Mouse (Mus musculus) lung, embryonic 16.5 days (tissue): ENCODE data around the gene Cish. TPM values are rescaled to one million over a fixed set of nuclear protein-coding genes. Genes with fewer than 3 reads are reported as not detected.

Experiments used
- ATAC-seq: fragments of 200-750 bp; cut with Nextera tagmentation; 2 replicates; pipeline ENCODE4 v1.8.0; 2017; ENCODE audit warnings: low read depth, mild to moderate bottlenecking, moderate library complexity
- H3K27ac ChIP-seq: fragments of 300-500 bp; sonication (generic); 2 replicates; pipeline ENCODE4 v1.5.1; 2014; ENCODE audit warnings: mild to moderate bottlenecking, control low read depth, low read length
- H3K27me3 ChIP-seq: fragments of 300-500 bp; sonication (generic); 2 replicates; pipeline ENCODE4 v1.6.1; 2014; ENCODE audit warnings: low read depth, low read length, mixed read lengths; ENCODE audit not compliant: control insufficient read depth, insufficient read depth
- H3K36me3 ChIP-seq: fragments of 300-500 bp; sonication (generic); 2 replicates; pipeline ENCODE4 v1.6.1; 2014; ENCODE audit warnings: low read length; ENCODE audit not compliant: control insufficient read depth, insufficient read depth
- H3K4me1 ChIP-seq: fragments of 300-500 bp; sonication (generic); replicated peaks from 2 replicates; pipeline ENCODE4 v1.6.1; 2014; ENCODE audit warnings: low read length, mixed read lengths; ENCODE audit not compliant: control insufficient read depth, insufficient read depth
- H3K4me2 ChIP-seq: fragments of 300-500 bp; sonication (generic); 2 replicates; pipeline ENCODE4 v1.6.1; 2014; ENCODE audit warnings: low read depth, low read length, control low read depth
- H3K4me3 ChIP-seq: fragments of 300-500 bp; sonication (generic); 2 replicates; pipeline ENCODE4 v1.5.1; 2014; ENCODE audit warnings: mild to moderate bottlenecking, low read length, control low read depth
- H3K9ac ChIP-seq: fragments of 300-500 bp; sonication (generic); 2 replicates; pipeline ENCODE4 v1.6.1; 2014; ENCODE audit warnings: low read length, control low read depth
- H3K9me3 ChIP-seq: fragments of 300-500 bp; sonication (generic); 2 replicates; pipeline ENCODE4 v1.6.1; 2016; ENCODE audit warnings: low read length; ENCODE audit not compliant: control insufficient read depth
- WGBS: fragments of 180-500 bp; shearing (Covaris S2); extraction: QIAGEN DNeasy Blood & Tissue Kit; methylation state at CpG from one replicate; pipeline ENCODE4 v1.1.7; 2014; 5-methylcytosine and 5-hydroxymethylcytosine counted together
- polyA plus RNA-seq: library from polyadenylated mRNA; unstranded; fragments of >200 nt; fragmentation: Nextera tagmentation; extraction: Ambion mirVana; gene quantifications from 2 replicates; pipeline ENCODE4 v1.2.1, GENCODE M21; 2015

Gene Cish
- polyA plus RNA-seq, 1 experiment from 2014 or later = 19.3 TPM

GRCm38 (mm10) chr9:107280322-107281027 lies 15.4 kb upstream of the Cish start:
- Histone ChIP-seq H3K4me1 (peaks cover 21% of the 10 kb centered on the region), H3K4me2 (peak overlapping the region; percentile 34), H3K36me3 (no peaks in the 10 kb centered on the region), H3K4me3 (no peak overlapping the region), H3K9ac (peak overlapping the region; percentile 25), H3K27me3 (no peaks in the 10 kb centered on the region), H3K9me3 (no peaks in the 10 kb centered on the region), H3K27ac (peak overlapping the region; percentile 91)
- WGBS = 49% methylated on average over 13 of the region's 13 CpGs
- ATAC-seq = 0 out of 2 replicates have a peak, but pooled peaks have one; percentile 3

- no peak overlapping the region for H3K4me2 ChIP-seq
- H3K4me1 ChIP-seq = peaks cover 21% of the 10 kb centered on the region
- H3K4me3 ChIP-seq = no peak overlapping the region
- no peaks in the 10 kb centered on the region for H3K27me3 ChIP-seq
- H3K36me3 ChIP-seq = no peaks in the 10 kb centered on the region
- H3K9me3 ChIP-seq = no peaks in the 10 kb centered on the region
- H3K27ac ChIP-seq = 0 out of 2 replicates have a peak overlapping the region, but pooled peaks have one; percentile 20
- ATAC-seq = no peak
- no peak overlapping the region for H3K9ac ChIP-seq
- 68% methylated on average over 5 of the region's 5 CpGs for WGBS
These were observed 14.4 kb upstream of the Cish start for GRCm38 (mm10) chr9:107281241-107281987.

- Histone ChIP-seq H3K9me3 (no peaks in the 10 kb centered on the region), H3K27ac (no peak overlapping the region), H3K4me3 (no peak overlapping the region), H3K4me2 (no peak overlapping the region), H3K9ac (no peak overlapping the region), H3K27me3 (no peaks in the 10 kb centered on the region), H3K36me3 (no peaks in the 10 kb centered on the region), H3K4me1 (peaks cover 21% of the 10 kb centered on the region)
- 83% methylated on average over 9 of the region's 9 CpGs for WGBS
- no peak for ATAC-seq
These were observed 12.9 kb upstream of the Cish start for GRCm38 (mm10) chr9:107282951-107283350.

GRCm38 (mm10) chr9:107285009-107285408 lies 10.8 kb upstream of the Cish start:
- no peak for ATAC-seq
- Histone ChIP-seq H3K27ac (peak overlapping the region; percentile 64), H3K36me3 (no peaks in the 10 kb centered on the region), H3K4me1 (peaks cover 10% of the 10 kb centered on the region), H3K4me3 (no peak overlapping the region), H3K9me3 (no peaks in the 10 kb centered on the region), H3K9ac (no peak overlapping the region), H3K4me2 (no peak overlapping the region), H3K27me3 (no peaks in the 10 kb centered on the region)
- 8% methylated on average over 3 of the region's 3 CpGs for WGBS

- no peak for ATAC-seq
- no peaks in the 10 kb centered on the region for H3K9me3 ChIP-seq
- no peak overlapping the region for H3K9ac ChIP-seq
- peak overlapping the region; percentile 44; the same call in 1 of the 2 replicates for H3K27ac ChIP-seq
- H3K36me3 ChIP-seq = no peaks in the 10 kb centered on the region
- H3K4me2 ChIP-seq = no peak overlapping the region
- peaks cover 11% of the 10 kb centered on the region for H3K4me1 ChIP-seq
- H3K4me3 ChIP-seq = no peak overlapping the region
- H3K27me3 ChIP-seq = no peaks in the 10 kb centered on the region
- WGBS = 59% methylated on average over 2 of the region's 2 CpGs
These were observed 8.5 kb upstream of the Cish start for GRCm38 (mm10) chr9:107287294-107287693.

- Histone ChIP-seq H3K4me1 (peaks cover 11% of the 10 kb centered on the region), H3K9ac (no peak overlapping the region), H3K9me3 (no peaks in the 10 kb centered on the region), H3K27me3 (no peaks in the 10 kb centered on the region), H3K36me3 (no peaks in the 10 kb centered on the region), H3K4me3 (peak overlapping the region; percentile 58), H3K4me2 (peak overlapping the region; percentile 78), H3K27ac (peak overlapping the region; percentile 53)
- 63% methylated on average over 14 of the region's 14 CpGs for WGBS
- peak; percentile 22; the same call in 1 of the 2 replicates for ATAC-seq
These were observed 7.6 kb upstream of the Cish start for GRCm38 (mm10) chr9:107288105-107288650.

- H3K4me3 ChIP-seq = peak overlapping the region; percentile 58
- no peaks in the 10 kb centered on the region for H3K9me3 ChIP-seq
- peak overlapping the region; percentile 91 for H3K27ac ChIP-seq
- ATAC-seq = peak; percentile 50
- WGBS = 28% methylated on average over 8 of the region's 8 CpGs
- peak overlapping the region; percentile 78 for H3K4me2 ChIP-seq
- H3K4me1 ChIP-seq = peaks cover 11% of the 10 kb centered on the region
- H3K36me3 ChIP-seq = no peaks in the 10 kb centered on the region
- H3K27me3 ChIP-seq = no peaks in the 10 kb centered on the region
- H3K9ac ChIP-seq = peak overlapping the region; percentile 67
These were observed 7.1 kb upstream of the Cish start for GRCm38 (mm10) chr9:107288711-107289110.

- Histone ChIP-seq H3K9ac (peak within 1 kb of the TSS; percentile 67), H3K4me3 (peak within 1 kb of the TSS; percentile 58), H3K27ac (peak within 1 kb of the TSS; percentile 91), H3K27me3 (no peaks in the 10 kb centered on the region), H3K9me3 (no peaks in the 10 kb centered on the region), H3K4me2 (peak within 1 kb of the TSS; percentile 78), H3K4me1 (peaks cover 11% of the 10 kb centered on the region), H3K36me3 (no peaks in the 10 kb centered on the region)
- WGBS = 3% methylated on average over 49 of the region's 49 CpGs
- ATAC-seq = peak; percentile 84
These were observed 6.4 kb upstream of the Cish start, which contains the start of gene Mapkapk3 for GRCm38 (mm10) chr9:107289211-107290076. Gene Mapkapk3 (minus strand): TSS chr9:107289877.
